In genomic region chr7:64077526-64077925, GRCm38 (mm10) we compare ENCODE assay signal across 9 mouse cellular contexts.
A peak's percentile ranks its signal among the peaks of the same experiment; 100 is the strongest.
DNase-seq lines count a peak whose midpoint lies in the region; ATAC-seq and TF ChIP-seq lines count a peak whose summit lies in the region.
"Had no signal": no experiment of that assay in that cellular context is flagged by ENCODE, and none has a peak within 500 bp of the region (broad histone marks: within the 10 kb centered on the region; RNA-seq: fewer than 3 reads in every experiment).

No protein-coding gene starts in this region.

- H3K27me3 ChIP-seq in heart, adult 2 months (ENCODE audit: control insufficient read depth, insufficient read depth, low read length) = no peaks in the 10 kb centered on the region
- no peaks in the 10 kb centered on the region for H3K27me3 ChIP-seq in heart, embryonic 12.5 days (replicated peaks)
- no peaks in the 10 kb centered on the region for H3K27me3 ChIP-seq in heart, postnatal 0 days (ENCODE audit: control insufficient read depth, insufficient read depth, low read length)
- H3K27me3 ChIP-seq: limb, embryonic 15.5 days had no signal

- no peak overlapping the region for H3K9ac ChIP-seq in heart, adult 2 months (ENCODE audit: low read depth, low read length)
- no peak overlapping the region for H3K9ac ChIP-seq in heart, embryonic 12.5 days
- H3K9ac ChIP-seq in heart, postnatal 0 days (replicated peaks; ENCODE audit: low read depth, low read length) = no peak overlapping the region
- H3K9ac ChIP-seq: limb, embryonic 15.5 days had no signal

- no peaks in the 10 kb centered on the region for H3K79me2 ChIP-seq in heart, adult 2 months (replicated peaks; ENCODE audit: control insufficient read depth, insufficient read depth, low read length)

- peak; percentile 69 for TF ChIP-seq CTCF in heart, adult 2 months (IDR thresholded peaks at IDR 0.05)
- peak; percentile 36 for TF ChIP-seq CTCF in heart, postnatal 0 days (IDR thresholded peaks at IDR 0.05; ENCODE audit: low read depth)

- 56% methylated on average over 4 of the region's 4 CpGs for WGBS in heart, adult 2 months
- 72% methylated on average over 4 of the region's 4 CpGs for WGBS in heart, embryonic 12.5 days
- WGBS in heart, postnatal 0 days = 66% methylated on average over 4 of the region's 4 CpGs

- H3K9me3 ChIP-seq in heart, embryonic 12.5 days (replicated peaks) = 0 out of 2 replicates have a peak, but pooled peaks cover 5% of the 10 kb centered on the region
- peaks cover 5% of the 10 kb centered on the region; the same call in 1 of the 2 replicates for H3K9me3 ChIP-seq in heart, postnatal 0 days (replicated peaks; ENCODE audit: control insufficient read depth, low read length)
- H3K9me3 ChIP-seq: limb, embryonic 15.5 days had no signal

- no peaks in the 10 kb centered on the region for H3K36me3 ChIP-seq in heart, adult 2 months (ENCODE audit: control insufficient read depth, insufficient read depth, low read length)
- no peaks in the 10 kb centered on the region for H3K36me3 ChIP-seq in heart, embryonic 12.5 days
- no peaks in the 10 kb centered on the region for H3K36me3 ChIP-seq in heart, postnatal 0 days (replicated peaks; ENCODE audit: control insufficient read depth, insufficient read depth, low read length)
- H3K36me3 ChIP-seq: limb, embryonic 15.5 days had no signal

- intact Hi-C loops in heart, adult 2 months (cut with DNase I) = loop anchor here (1.0 to 2.0 kb wide), 3 partner anchors 137 to 324 kb away; no protein-coding TSS in a partner anchor

- no peak overlapping the region for H3K4me3 ChIP-seq in heart, adult 2 months
- no peak overlapping the region for H3K4me3 ChIP-seq in heart, embryonic 12.5 days
- no peak overlapping the region for H3K4me3 ChIP-seq in heart, postnatal 0 days (ENCODE audit: low read depth, low read length)
- H3K4me3 ChIP-seq: limb, embryonic 15.5 days had no signal

- no peak for TF ChIP-seq EP300 in heart, adult 2 months (IDR thresholded peaks at IDR 0.05; ENCODE audit: insufficient read depth, low read depth, low read length)
- TF ChIP-seq EP300 in heart, postnatal 0 days (IDR thresholded peaks at IDR 0.05; ENCODE audit: low read depth) = no peak

- peak; percentile 37 to 44 for DNase-seq in heart, adult 2 months
- DNase-seq in retina, postnatal 1 day = peak; percentile 27
- no peak for DNase-seq in retina, embryonic 14.5 days (ENCODE audit: low spot score)
- no peak for DNase-seq in heart, postnatal 0 days (ENCODE audit: low spot score)
- peak; percentile 38 for DNase-seq in thymus, postnatal 0 days (ENCODE audit: low spot score)
- DNase-seq in right cerebral cortex, postnatal 14 days = no peak
- DNase-seq in left cerebral cortex, adult 9 months (ENCODE audit: low spot score in 2 of 2) = no peak

- no peaks in the 10 kb centered on the region for H3K4me1 ChIP-seq in heart, adult 2 months (ENCODE audit: control insufficient read depth, insufficient read depth, low read length)
- no peaks in the 10 kb centered on the region for H3K4me1 ChIP-seq in heart, embryonic 12.5 days (replicated peaks)
- no peaks in the 10 kb centered on the region for H3K4me1 ChIP-seq in heart, postnatal 0 days (ENCODE audit: control insufficient read depth, insufficient read depth)
- H3K4me1 ChIP-seq: limb, embryonic 15.5 days had no signal

- ATAC-seq in heart, embryonic 12.5 days (ENCODE audit: insufficient number of reproducible peaks, low FRiP score) = no peak
- peak; percentile 42; the same call in 1 of the 2 replicates for ATAC-seq in heart, postnatal 0 days (ENCODE audit: insufficient read depth, low read depth)

- no peak for TF ChIP-seq POLR2A in heart, adult 2 months (IDR thresholded peaks at IDR 0.05; ENCODE audit: insufficient read depth, low read depth, low read length)

- no peak overlapping the region for H3K4me2 ChIP-seq in heart, embryonic 12.5 days
- H3K4me2 ChIP-seq in heart, postnatal 0 days (ENCODE audit: low read depth, low read length) = no peak overlapping the region
- H3K4me2 ChIP-seq: limb, embryonic 15.5 days had no signal

- H3K27ac ChIP-seq in heart, adult 2 months = no peak overlapping the region
- H3K27ac ChIP-seq in heart, embryonic 12.5 days (ENCODE audit: poor library complexity, severe bottlenecking) = no peak overlapping the region
- no peak overlapping the region for H3K27ac ChIP-seq in heart, postnatal 0 days (ENCODE audit: low read depth)
- H3K27ac ChIP-seq: limb, embryonic 15.5 days had no signal

Comparison
In these comparisons a context has a peak if more than half of its experiments do, and no peak if none do; other contexts are left out.
1. DNase-seq: peak in heart, adult 2 months (2 of 2), retina, postnatal 1 day (single experiment) and thymus, postnatal 0 days (single experiment); none in retina, embryonic 14.5 days (single experiment), heart, postnatal 0 days (single experiment), right cerebral cortex, postnatal 14 days (single experiment) and left cerebral cortex, adult 9 months (0 of 2).